Mouse (Mus musculus) liver, embryonic 12.5 days (tissue): ENCODE data around the gene Kbtbd4. TPM values are rescaled to one million over a fixed set of nuclear protein-coding genes. Genes with fewer than 3 reads are reported as not detected.

Experiments
- ATAC-seq: fragments of 200-750 bp; cut with Nextera tagmentation; 2 replicates; pipeline ENCODE4 v1.8.0; 2017; ENCODE audit warnings: moderate number of reproducible peaks, mild to moderate bottlenecking, moderate library complexity
- H3K27ac ChIP-seq: fragments of 300-500 bp; sonication (generic); 2 replicates; pipeline ENCODE4 v1.5.1; 2016; ENCODE audit warnings: mild to moderate bottlenecking
- H3K27me3 ChIP-seq: fragments of 300-500 bp; sonication (generic); replicated peaks from 2 replicates; pipeline ENCODE4 v1.6.1; 2016; ENCODE audit warnings: mild to moderate bottlenecking, moderate library complexity
- H3K36me3 ChIP-seq: fragments of 300-500 bp; sonication (generic); 2 replicates; pipeline ENCODE4 v1.6.1; 2016; ENCODE audit warnings: mild to moderate bottlenecking, moderate library complexity
- H3K4me1 ChIP-seq: fragments of 300-500 bp; sonication (generic); 2 replicates; pipeline ENCODE4 v1.6.1; 2016
- H3K4me2 ChIP-seq: fragments of 300-500 bp; sonication (generic); 2 replicates; pipeline ENCODE4 v1.6.1; 2016; ENCODE audit warnings: mild to moderate bottlenecking, moderate library complexity
- H3K4me3 ChIP-seq: fragments of 300-500 bp; sonication (generic); 2 replicates; pipeline ENCODE4 v1.5.1; 2016; ENCODE audit warnings: mild to moderate bottlenecking, moderate library complexity
- H3K9ac ChIP-seq: fragments of 300-500 bp; sonication (generic); 2 replicates; pipeline ENCODE4 v1.6.1; 2016; ENCODE audit warnings: mild to moderate bottlenecking, moderate library complexity
- H3K9me3 ChIP-seq: fragments of 300-500 bp; sonication (generic); replicated peaks from 2 replicates; pipeline ENCODE4 v1.6.1; 2016; ENCODE audit warnings: mild to moderate bottlenecking, moderate library complexity
- WGBS: fragments of 180-500 bp; shearing (Covaris S2); methylation state at CpG from one replicate; pipeline ENCODE4 v1.1.7; 2016; ENCODE audit not compliant: insufficient replicate concordance; 5-methylcytosine and 5-hydroxymethylcytosine counted together
- polyA plus RNA-seq: library from polyadenylated mRNA; unstranded; fragments of >200 nt; fragmentation: Nextera tagmentation; extraction: Ambion mirVana; gene quantifications from 2 replicates; pipeline ENCODE4 v1.2.1, GENCODE M21; 2016

The Kbtbd4 gene
- polyA plus RNA-seq, result 22.6 and 26.0 TPM in 2 replicates

- Histone ChIP-seq H3K36me3 (peaks cover 71% of the 10 kb centered on the region), H3K27ac (peak within 1 kb of the TSS; percentile 91), H3K4me2 (peak within 1 kb of the TSS; percentile 83), H3K27me3 (no peaks in the 10 kb centered on the region), H3K9ac (peak within 1 kb of the TSS; percentile 94), H3K9me3 (no peaks in the 10 kb centered on the region), H3K4me1 (peaks cover 40% of the 10 kb centered on the region), H3K4me3 (peak within 1 kb of the TSS; percentile 88)
- ATAC-seq, result peak; percentile 91
- under 1% methylated on average over 43 of the region's 43 CpGs for WGBS
These were observed at the start of gene Kbtbd4, which contains the start of gene Ndufs3 for GRCm38 (mm10) chr2:90904076-90904855. Gene Kbtbd4 (plus strand): TSS chr2:90904740. Gene Ndufs3 (minus strand): TSS chr2:90904827.

- Histone ChIP-seq H3K4me2 (no peak overlapping the region), H3K4me3 (no peak overlapping the region), H3K27ac (no peak overlapping the region), H3K9me3 (no peaks in the 10 kb centered on the region), H3K27me3 (no peaks in the 10 kb centered on the region), H3K4me1 (no peaks in the 10 kb centered on the region), H3K9ac (no peak overlapping the region), H3K36me3 (peaks cover 92% of the 10 kb centered on the region)
- WGBS, result 87% methylated on average over 2 of the region's 2 CpGs
- no peak for ATAC-seq
These were observed 43.1 kb upstream of the Kbtbd4 start for GRCm38 (mm10) chr2:90861486-90861885.

GRCm38 (mm10) chr2:90864184-90864583, 40.4 kb upstream of the Kbtbd4 start:
- peaks cover 87% of the 10 kb centered on the region for H3K36me3 ChIP-seq
- no peak for ATAC-seq

GRCm38 (mm10) chr2:90866524-90866923, 38.0 kb upstream of the Kbtbd4 start:
- peaks cover 65% of the 10 kb centered on the region for H3K36me3 ChIP-seq
- peak; percentile 57 for ATAC-seq
- H3K27me3 ChIP-seq, result no peaks in the 10 kb centered on the region
- no peak overlapping the region for H3K9ac ChIP-seq
- H3K4me3 ChIP-seq, result no peak overlapping the region
- H3K27ac ChIP-seq, result peak overlapping the region; percentile 65; the same call in 1 of the 2 replicates
- H3K9me3 ChIP-seq, result no peaks in the 10 kb centered on the region
- no peak overlapping the region for H3K4me2 ChIP-seq
- 29% methylated on average over 3 of the region's 3 CpGs for WGBS
- H3K4me1 ChIP-seq, result peaks cover 50% of the 10 kb centered on the region

More at GRCm38 (mm10) chr2:90864184-90864583, 40.4 kb upstream of the Kbtbd4 start:
- H3K4me3 ChIP-seq, result no peak overlapping the region
- peaks cover 27% of the 10 kb centered on the region for H3K4me1 ChIP-seq
- H3K9ac ChIP-seq, result no peak overlapping the region
- H3K27me3 ChIP-seq, result no peaks in the 10 kb centered on the region
- no peak overlapping the region for H3K27ac ChIP-seq
- no peak overlapping the region for H3K4me2 ChIP-seq
- no peaks in the 10 kb centered on the region for H3K9me3 ChIP-seq

- WGBS, result 3% methylated on average over 4 of the region's 4 CpGs
- peak overlapping the region; percentile 65 for H3K4me2 ChIP-seq
- peaks cover 29% of the 10 kb centered on the region for H3K36me3 ChIP-seq
- peak overlapping the region; percentile 26 for H3K4me3 ChIP-seq
- peaks cover 58% of the 10 kb centered on the region for H3K4me1 ChIP-seq
- peak overlapping the region; percentile 92 for H3K27ac ChIP-seq
- peak overlapping the region; percentile 47 for H3K9ac ChIP-seq
- H3K27me3 ChIP-seq, result no peaks in the 10 kb centered on the region
- H3K9me3 ChIP-seq, result no peaks in the 10 kb centered on the region
- peak; percentile 92 for ATAC-seq
These were observed 34.4 kb upstream of the Kbtbd4 start for GRCm38 (mm10) chr2:90870136-90870601.

GRCm38 (mm10) chr2:90871180-90871961, 33.2 kb upstream of the Kbtbd4 start:
- no peaks in the 10 kb centered on the region for H3K9me3 ChIP-seq
- no peak for ATAC-seq
- peak overlapping the region; percentile 47; the same call in 1 of the 2 replicates for H3K9ac ChIP-seq
- peaks cover 17% of the 10 kb centered on the region for H3K36me3 ChIP-seq
- WGBS, result 63% methylated on average over 8 of the region's 8 CpGs
- H3K4me1 ChIP-seq, result peaks cover 61% of the 10 kb centered on the region
- H3K4me3 ChIP-seq, result 0 out of 2 replicates have a peak overlapping the region, but pooled peaks have one; percentile 6
- peak overlapping the region; percentile 92 for H3K27ac ChIP-seq
- H3K27me3 ChIP-seq, result no peaks in the 10 kb centered on the region
- H3K4me2 ChIP-seq, result peak overlapping the region; percentile 65

- 73% methylated on average over 1 of the region's 1 CpGs for WGBS
These were observed 30.5 kb upstream of the Kbtbd4 start for GRCm38 (mm10) chr2:90874025-90874424.

GRCm38 (mm10) chr2:90875239-90875638, 29.3 kb upstream of the Kbtbd4 start:
- ATAC-seq, result no peak

More at GRCm38 (mm10) chr2:90874025-90874424, 30.5 kb upstream of the Kbtbd4 start:
- Histone ChIP-seq H3K36me3 (no peaks in the 10 kb centered on the region), H3K4me1 (peaks cover 36% of the 10 kb centered on the region), H3K9ac (no peak overlapping the region), H3K4me3 (no peak overlapping the region), H3K4me2 (no peak overlapping the region), H3K27me3 (peaks cover 16% of the 10 kb centered on the region), H3K27ac (no peak overlapping the region), H3K9me3 (no peaks in the 10 kb centered on the region)
- ATAC-seq, result no peak

GRCm38 (mm10) chr2:90877584-90878259, 26.8 kb upstream of the Kbtbd4 start:
- 47% methylated on average over 5 of the region's 5 CpGs for WGBS
- Histone ChIP-seq H3K36me3 (no peaks in the 10 kb centered on the region), H3K4me3 (no peak overlapping the region), H3K9ac (no peak overlapping the region), H3K9me3 (no peaks in the 10 kb centered on the region), H3K4me1 (peaks cover 19% of the 10 kb centered on the region), H3K27ac (no peak overlapping the region), H3K27me3 (peaks cover 48% of the 10 kb centered on the region), H3K4me2 (no peak overlapping the region)
- no peak for ATAC-seq

More at GRCm38 (mm10) chr2:90875239-90875638, 29.3 kb upstream of the Kbtbd4 start:
- no peaks in the 10 kb centered on the region for H3K9me3 ChIP-seq
- no peak overlapping the region for H3K4me2 ChIP-seq
- WGBS, result 36% methylated on average over 2 of the region's 2 CpGs
- no peak overlapping the region for H3K27ac ChIP-seq
- peaks cover 36% of the 10 kb centered on the region for H3K4me1 ChIP-seq
- H3K9ac ChIP-seq, result no peak overlapping the region
- H3K4me3 ChIP-seq, result no peak overlapping the region
- H3K27me3 ChIP-seq, result peaks cover 27% of the 10 kb centered on the region
- H3K36me3 ChIP-seq, result no peaks in the 10 kb centered on the region

- no peak for ATAC-seq
- H3K4me1 ChIP-seq, result peaks cover 19% of the 10 kb centered on the region
- no peak overlapping the region for H3K4me2 ChIP-seq
- no peaks in the 10 kb centered on the region for H3K36me3 ChIP-seq
- H3K27me3 ChIP-seq, result peaks cover 65% of the 10 kb centered on the region
- no peak overlapping the region for H3K9ac ChIP-seq
- 0 out of 2 replicates have a peak, but pooled peaks cover 5% of the 10 kb centered on the region for H3K9me3 ChIP-seq
- H3K4me3 ChIP-seq, result no peak overlapping the region
- H3K27ac ChIP-seq, result no peak overlapping the region
These were observed 25.1 kb upstream of the Kbtbd4 start for GRCm38 (mm10) chr2:90879419-90879818.

- 24% methylated on average over 6 of the region's 6 CpGs for WGBS
- 0 out of 2 replicates have a peak, but pooled peaks cover 5% of the 10 kb centered on the region for H3K9me3 ChIP-seq
- H3K36me3 ChIP-seq, result no peaks in the 10 kb centered on the region
- no peak overlapping the region for H3K4me3 ChIP-seq
- H3K9ac ChIP-seq, result no peak overlapping the region
- H3K4me2 ChIP-seq, result no peak overlapping the region
- peaks cover 23% of the 10 kb centered on the region for H3K4me1 ChIP-seq
- ATAC-seq, result no peak
- no peak overlapping the region for H3K27ac ChIP-seq
- peaks cover 73% of the 10 kb centered on the region for H3K27me3 ChIP-seq
These were observed 24.3 kb upstream of the Kbtbd4 start for GRCm38 (mm10) chr2:90880144-90880785.
